Mouse (Mus musculus): Measurements from ENCODE around the gene Lrrn2. TPM values are rescaled to one million over a fixed set of nuclear protein-coding genes. Genes with fewer than 3 reads are reported as not detected.
"Not testable (repeated sequence)": the region's sequence is repeated elsewhere in the genome, so short reads cannot be mapped to it uniquely, and the experiment has no call there.

The Lrrn2 gene
- polyA plus RNA-seq, 1 experiment from 2014 or later = 2.4 TPM

DNA sequence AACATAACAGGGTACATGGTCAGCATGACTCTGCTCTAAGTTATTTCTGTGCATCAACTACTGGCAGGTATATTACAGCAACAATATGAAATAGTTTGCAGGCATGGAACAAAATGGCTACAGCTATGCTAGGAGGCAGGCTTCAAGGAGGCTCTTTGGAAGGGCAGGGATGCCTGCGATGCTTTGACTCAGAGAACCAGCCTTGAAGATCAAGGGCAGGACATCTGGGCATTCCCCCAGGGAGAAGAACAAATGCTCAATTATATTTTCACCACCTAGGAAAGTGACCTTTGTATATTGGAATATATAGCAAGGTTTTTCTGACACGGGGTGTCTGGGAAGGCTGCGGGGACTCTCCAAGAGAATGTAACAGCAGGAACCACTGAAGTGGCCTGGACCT, 81.7 kb downstream of the Lrrn2 start:
- over 99% methylated on average over 3 of the region's 3 CpGs for WGBS
- no peaks in the 10 kb centered on the region for H3K4me1 ChIP-seq
- H3K36me3 ChIP-seq = no peaks in the 10 kb centered on the region
- H3K27me3 ChIP-seq (ENCODE audit: low read depth, poor library complexity, severe bottlenecking) = 0 out of 2 replicates have a peak, but pooled peaks cover 15% of the 10 kb centered on the region
- no peak for DNase-seq (ENCODE audit: low spot score)
- H3K27ac ChIP-seq = no peak overlapping the region
- H3K9me3 ChIP-seq (replicated peaks) = no peaks in the 10 kb centered on the region
- H3K4me3 ChIP-seq = no peak overlapping the region

GRCm38 (mm10) chr1:132964106-132964505, 84.0 kb downstream of the Lrrn2 start:
- H3K27me3 ChIP-seq (ENCODE audit: low read depth, poor library complexity, severe bottlenecking) = 0 out of 2 replicates have a peak, but pooled peaks cover 3% of the 10 kb centered on the region
- no peaks in the 10 kb centered on the region for H3K9me3 ChIP-seq (replicated peaks)
- no peak overlapping the region for H3K27ac ChIP-seq
- 81% methylated on average over 2 of the region's 2 CpGs for WGBS
- no peak for DNase-seq (ENCODE audit: low spot score)
- no peaks in the 10 kb centered on the region for H3K4me1 ChIP-seq
- H3K36me3 ChIP-seq = no peaks in the 10 kb centered on the region
- no peak overlapping the region for H3K4me3 ChIP-seq

- DNase-seq (ENCODE audit: low spot score) = no peak
- no peaks in the 10 kb centered on the region for H3K4me1 ChIP-seq
- 92% methylated on average over 4 of the region's 4 CpGs for WGBS
- H3K36me3 ChIP-seq = no peaks in the 10 kb centered on the region
- no peak overlapping the region for H3K4me3 ChIP-seq
- no peak overlapping the region for H3K27ac ChIP-seq
- H3K27me3 ChIP-seq (ENCODE audit: low read depth, poor library complexity, severe bottlenecking) = 0 out of 2 replicates have a peak, but pooled peaks cover 3% of the 10 kb centered on the region
- H3K9me3 ChIP-seq (replicated peaks) = no peaks in the 10 kb centered on the region
Observed at GRCm38 (mm10) chr1:132964691-132965090, 84.6 kb downstream of the Lrrn2 start.

- DNase-seq (ENCODE audit: low spot score) = peak; percentile 72
- Histone ChIP-seq H3K4me3 (no peak overlapping the region), H3K36me3 (no peaks in the 10 kb centered on the region), H3K27me3 (ENCODE audit: low read depth, poor library complexity, severe bottlenecking) (0 out of 2 replicates have a peak, but pooled peaks cover 6% of the 10 kb centered on the region), H3K4me1 (no peaks in the 10 kb centered on the region), H3K9me3 (replicated peaks) (no peaks in the 10 kb centered on the region), H3K27ac (no peak overlapping the region)
- WGBS = 25% methylated on average over 6 of the region's 6 CpGs
Observed at GRCm38 (mm10) chr1:132968659-132969058, 88.6 kb downstream of the Lrrn2 start.

- DNase-seq (ENCODE audit: low spot score) = no peak
- Histone ChIP-seq H3K4me1 (0 out of 2 replicates have a peak, but pooled peaks cover 7% of the 10 kb centered on the region), H3K36me3 (peaks cover 25% of the 10 kb centered on the region), H3K9me3 (replicated peaks) (no peaks in the 10 kb centered on the region), H3K27ac (no peak overlapping the region), H3K4me3 (no peak overlapping the region), H3K27me3 (ENCODE audit: low read depth, poor library complexity, severe bottlenecking) (no peaks in the 10 kb centered on the region)
- 64% methylated on average over 1 of the region's 1 CpGs for WGBS
Observed at GRCm38 (mm10) chr1:132977402-132977801, 97.3 kb downstream of the Lrrn2 start.

GRCm38 (mm10) chr1:132981232-132981631, 101.2 kb downstream of the Lrrn2 start:
- peaks cover 63% of the 10 kb centered on the region for H3K36me3 ChIP-seq
- H3K9me3 ChIP-seq (replicated peaks) = no peaks in the 10 kb centered on the region
- no peak overlapping the region for H3K4me3 ChIP-seq
- no peak for DNase-seq (ENCODE audit: low spot score)
- H3K4me1 ChIP-seq = 0 out of 2 replicates have a peak, but pooled peaks cover 2% of the 10 kb centered on the region
- 93% methylated on average over 6 of the region's 6 CpGs for WGBS
- H3K27me3 ChIP-seq (ENCODE audit: low read depth, poor library complexity, severe bottlenecking) = no peaks in the 10 kb centered on the region
- H3K27ac ChIP-seq = no peak overlapping the region

DNA sequence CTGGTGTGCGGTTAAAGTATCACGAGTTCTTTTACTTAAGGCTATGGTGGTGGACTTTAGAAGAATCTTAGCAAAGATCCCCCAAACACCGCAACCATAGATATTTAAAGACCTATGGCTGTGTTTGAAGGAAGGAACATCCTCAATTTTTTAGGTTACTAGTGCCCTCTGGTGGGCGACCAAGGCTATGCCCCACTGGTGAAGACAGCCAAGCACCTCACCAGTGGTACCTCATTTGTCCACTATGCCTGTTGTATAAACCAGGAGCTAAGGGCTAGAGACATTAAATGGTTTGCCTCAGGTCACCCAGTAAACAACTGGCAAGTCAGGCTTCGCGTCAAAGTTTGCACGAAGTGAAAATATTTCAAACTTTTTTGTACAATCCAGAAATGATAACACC, 102.7 kb downstream of the Lrrn2 start:
- DNase-seq (ENCODE audit: low spot score) = peak; percentile 69
- Histone ChIP-seq H3K27ac (no peak overlapping the region), H3K4me3 (no peak overlapping the region), H3K4me1 (0 out of 2 replicates have a peak, but pooled peaks cover 2% of the 10 kb centered on the region), H3K9me3 (replicated peaks) (no peaks in the 10 kb centered on the region), H3K36me3 (peaks cover 77% of the 10 kb centered on the region), H3K27me3 (ENCODE audit: low read depth, poor library complexity, severe bottlenecking) (no peaks in the 10 kb centered on the region)
- WGBS = 65% methylated on average over 7 of the region's 7 CpGs

GRCm38 (mm10) chr1:132988556-132989459, 108.7 kb downstream of the Lrrn2 start:
- H3K36me3 ChIP-seq = peaks cover 97% of the 10 kb centered on the region
- 80% methylated on average over 12 of the region's 12 CpGs for WGBS
- DNase-seq (ENCODE audit: low spot score) = not testable (repeated sequence)

More at GRCm38 (mm10) chr1:132988556-132989459, 108.7 kb downstream of the Lrrn2 start:
- H3K9me3 ChIP-seq (replicated peaks); H3K4me3 ChIP-seq; H3K4me1 ChIP-seq; H3K27me3 ChIP-seq (ENCODE audit: low read depth, poor library complexity, severe bottlenecking); H3K27ac ChIP-seq: not testable (repeated sequence)

Small RNA genes within 50 kb of the gene (microRNA-seq; reads per million reads assigned to microRNA genes)
- gene Gm44300 = not detected

Other genes with a start within 250 kb of the Lrrn2 start
- gene Nfasc, start 138.5 kb upstream of the Lrrn2 start, polyA plus RNA-seq (2016; fragmentation: Nextera tagmentation; extraction: Ambion mirVana) = 0.98 and 1.4 TPM in 2 replicates
- 35.0 and 43.4 TPM in 2 replicates for gene Mdm4, start 150.3 kb downstream of the Lrrn2 start, polyA plus RNA-seq (2016; fragmentation: Nextera tagmentation; extraction: Ambion mirVana)
- gene Pik3c2b, start 165.4 kb downstream of the Lrrn2 start, polyA plus RNA-seq (2016; fragmentation: Nextera tagmentation; extraction: Ambion mirVana) = 6.1 and 7.4 TPM in 2 replicates

All from limb, embryonic 10.5 days (tissue).